Mouse (Mus musculus): ENCODE results near the gene Taar4.

DNA sequence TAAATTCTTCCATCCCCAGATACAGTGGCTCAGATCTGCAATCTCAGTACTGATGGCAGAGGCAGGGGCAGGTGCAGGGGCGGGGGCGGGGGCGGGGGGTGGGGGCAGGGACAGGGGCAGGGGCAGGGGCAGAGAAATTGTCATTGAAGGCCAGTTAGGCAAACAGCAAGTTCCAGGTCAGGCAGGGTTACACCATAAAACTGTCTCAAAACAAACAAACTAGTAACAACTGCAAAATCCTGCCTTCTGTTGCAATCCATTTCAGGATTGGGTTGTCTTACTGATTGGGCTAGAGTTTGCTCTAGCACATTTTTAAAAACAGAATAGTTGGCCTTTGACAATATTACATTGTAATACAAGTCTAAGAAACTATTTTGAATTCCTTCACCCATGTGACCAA, 37.8 kb upstream of the Taar4 start:
- TF ChIP-seq POLR2A (IDR thresholded peaks at IDR 0.05; ENCODE audit: insufficient read length, low read depth) (no peak), REST (IDR thresholded peaks at IDR 0.05; ENCODE audit: insufficient read depth, insufficient read length) (no peak), POLR2AphosphoS2 (IDR thresholded peaks at IDR 0.05; ENCODE audit: insufficient read length, low read depth) (no peak), MAX (IDR thresholded peaks at IDR 0.05; ENCODE audit: low read depth) (no peak), TCF3 (IDR thresholded peaks at IDR 0.05; ENCODE audit: insufficient read length, low read depth) (no peak), E2F4 (IDR thresholded peaks at IDR 0.05; ENCODE audit: insufficient read depth) (no peak), CEBPB (IDR thresholded peaks at IDR 0.05; ENCODE audit: insufficient read depth, poor library complexity, severe bottlenecking) (no peak), TCF12 (IDR thresholded peaks at IDR 0.05; ENCODE audit: insufficient read depth, poor library complexity, severe bottlenecking) (no peak)

All from myocyte (in vitro differentiated cells).